Mouse (Mus musculus) heart, adult 11 months (tissue): ENCODE measurements around the gene Nav1.

ENCODE experiments used
- DNase-seq: peaks from one replicate; pipeline ENCODE4 v3.0.0; 2022

Gene Nav1

DNA sequence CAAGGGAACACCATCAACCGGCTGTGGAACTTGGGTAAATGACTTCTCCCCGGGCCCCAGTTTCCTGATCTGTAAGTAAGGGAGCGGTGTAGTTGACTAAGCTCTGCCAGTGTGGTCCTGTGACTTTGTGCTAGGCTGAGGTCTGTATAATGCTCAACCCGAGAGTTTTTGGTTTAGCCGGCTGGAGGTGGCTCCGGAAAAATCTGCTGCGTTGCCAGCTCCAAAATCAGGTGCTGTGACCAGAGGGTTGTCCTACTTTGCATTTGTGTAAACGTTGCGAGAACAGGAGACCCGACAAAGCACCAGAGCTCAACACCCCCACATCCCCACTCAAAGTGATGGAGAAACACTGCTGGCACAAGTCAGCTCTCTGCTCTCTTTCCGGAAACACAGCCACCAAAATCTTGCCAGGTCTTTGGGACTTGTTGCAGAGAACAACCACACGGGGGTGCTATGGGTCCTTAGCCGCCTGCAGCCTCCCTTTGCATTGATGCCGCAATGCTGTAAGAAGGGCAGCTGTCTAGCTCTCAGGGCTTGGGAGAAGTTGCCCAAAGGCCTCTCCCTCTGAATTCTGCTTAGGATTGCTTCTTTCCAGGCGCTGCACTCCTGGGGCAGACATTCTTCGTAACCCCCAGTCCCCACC, 62.5 kb downstream of the Nav1 start:
- DNase-seq = peak; percentile 98

- peak; percentile 94 for DNase-seq
Measured at GRCm38 (mm10) chr1:135542841-135543810, 64.0 kb downstream of the Nav1 start.

- no peak for DNase-seq
Measured at GRCm38 (mm10) chr1:135542080-135542479, 65.0 kb downstream of the Nav1 start.

DNA sequence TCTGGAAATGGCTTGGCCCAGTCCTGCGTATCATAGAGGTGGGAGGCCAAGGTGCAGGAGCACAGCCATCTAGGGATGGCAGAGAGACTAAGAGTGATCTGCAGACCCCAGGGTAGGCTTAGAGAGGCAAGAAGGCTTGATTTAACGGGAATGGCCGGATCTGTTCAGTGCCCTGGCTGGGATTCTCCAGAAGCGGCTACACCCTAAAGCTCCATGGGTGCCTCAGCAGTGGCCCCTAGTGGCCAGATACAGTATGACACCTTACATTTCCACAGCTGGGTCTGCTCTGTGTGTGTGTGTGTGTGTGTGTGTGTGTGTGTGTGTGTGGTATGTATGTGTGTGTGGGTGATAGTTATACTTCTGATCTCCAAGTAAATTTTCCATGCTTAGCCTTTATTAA, 66.8 kb downstream of the Nav1 start:
- peak; percentile 98 for DNase-seq

- peak; percentile 98 for DNase-seq
Measured at GRCm38 (mm10) chr1:135538441-135539265, 68.4 kb downstream of the Nav1 start.

DNA sequence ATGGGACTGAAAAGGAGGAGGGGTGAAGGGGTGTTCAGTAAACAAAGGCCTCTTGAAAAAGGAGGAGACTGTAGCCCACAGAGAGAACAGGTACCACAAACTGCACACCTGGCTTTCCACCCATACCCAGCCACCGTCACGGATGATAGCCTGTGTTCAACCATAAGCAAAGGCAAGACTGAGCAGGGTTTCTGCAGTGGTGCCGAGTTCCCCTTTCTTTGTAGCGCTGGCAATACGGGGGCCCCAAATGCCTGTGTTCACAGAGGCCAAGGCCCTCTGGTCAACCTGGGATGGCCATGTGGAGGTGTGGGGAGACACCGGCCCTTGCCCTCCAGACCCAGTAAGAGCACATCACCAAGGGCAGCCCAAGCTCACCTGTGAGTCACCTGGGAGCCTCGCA, 70.3 kb downstream of the Nav1 start:
- peak; percentile 92 for DNase-seq

- DNase-seq = peak; percentile 98
Measured at GRCm38 (mm10) chr1:135536326-135536725, 70.8 kb downstream of the Nav1 start.

GRCm38 (mm10) chr1:135535256-135535655, 71.8 kb downstream of the Nav1 start:
- peak; percentile 98 for DNase-seq

- peak; percentile 94 for DNase-seq
Measured at GRCm38 (mm10) chr1:135534782-135535181, 72.3 kb downstream of the Nav1 start.

GRCm38 (mm10) chr1:135534070-135534469, 73.0 kb downstream of the Nav1 start:
- DNase-seq = peak; percentile 91

DNA sequence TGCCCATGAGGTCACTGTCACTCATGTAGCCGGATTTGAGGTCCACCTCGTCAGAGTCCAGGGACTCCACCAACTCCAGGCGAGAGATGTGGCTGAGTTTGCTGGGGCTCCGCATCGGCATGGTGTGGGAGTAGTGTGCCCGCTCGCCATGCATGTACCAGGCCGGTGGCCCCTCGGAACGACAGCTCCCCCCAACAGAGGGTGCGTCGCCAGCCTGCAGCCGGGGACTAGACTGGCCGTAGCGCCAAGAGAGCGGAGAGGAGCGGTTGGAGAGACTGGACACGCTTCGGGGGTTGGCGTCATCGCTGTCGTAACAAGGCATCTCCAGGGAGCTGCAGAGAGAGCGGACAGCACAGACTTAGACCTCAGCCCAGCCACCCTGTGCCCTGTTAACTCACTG, 74.7 kb downstream of the Nav1 start:
- peak; percentile 92 for DNase-seq

- peak; percentile 92 for DNase-seq
Measured at GRCm38 (mm10) chr1:135531981-135532380, 75.1 kb downstream of the Nav1 start.

DNA sequence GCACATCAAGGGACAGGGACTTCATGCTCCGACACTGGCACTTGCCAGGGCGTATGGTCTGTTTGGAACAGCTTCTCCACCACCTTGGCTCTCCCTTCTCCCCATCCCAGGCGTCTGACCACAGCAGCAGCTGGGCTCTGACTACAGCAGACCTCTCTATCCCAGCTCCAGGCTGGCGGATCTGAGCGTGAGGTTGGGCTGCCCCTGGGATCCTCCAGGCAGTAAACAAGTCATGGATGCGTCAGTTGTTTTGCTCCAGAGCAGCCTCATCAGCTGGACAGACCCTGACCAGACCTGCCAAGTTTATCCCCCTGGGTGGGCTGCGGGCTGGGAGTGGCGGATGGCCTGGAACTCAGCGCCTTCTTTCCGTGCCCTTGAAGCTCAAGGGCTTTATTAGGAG, 76.0 kb downstream of the Nav1 start:
- DNase-seq = peak; percentile 99

DNA sequence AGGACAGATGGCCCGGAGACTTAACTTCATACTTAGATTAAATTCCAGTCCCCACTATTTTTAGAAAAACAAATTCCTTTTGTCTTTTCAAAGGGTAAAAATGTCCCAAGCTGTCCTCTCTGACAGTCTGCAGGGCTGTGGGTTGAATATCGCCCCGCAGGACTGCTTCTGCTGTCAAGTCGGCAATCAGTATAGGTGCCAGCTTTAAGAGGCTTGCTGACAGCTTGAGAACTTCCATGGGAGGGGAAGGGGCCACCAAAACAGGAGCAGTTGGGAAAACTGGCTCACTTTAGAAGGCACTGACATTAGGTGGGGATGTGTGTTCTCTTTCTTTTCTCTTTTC, 82.6 kb downstream of the Nav1 start:
- peak; percentile 94 for DNase-seq

GRCm38 (mm10) chr1:135523780-135524517, 83.1 kb downstream of the Nav1 start:
- peak; percentile 95 for DNase-seq

GRCm38 (mm10) chr1:135523344-135523743, 83.8 kb downstream of the Nav1 start:
- DNase-seq = no peak

GRCm38 (mm10) chr1:135520550-135521168, 86.4 kb downstream of the Nav1 start:
- DNase-seq = no peak

- no peak for DNase-seq
Measured at GRCm38 (mm10) chr1:135518661-135519060, 88.4 kb downstream of the Nav1 start.

- DNase-seq = peak; percentile 93
Measured at GRCm38 (mm10) chr1:135517469-135517868, 89.6 kb downstream of the Nav1 start.

- peak; percentile 96 for DNase-seq
Measured at GRCm38 (mm10) chr1:135516511-135517305, 90.4 kb downstream of the Nav1 start.

GRCm38 (mm10) chr1:135515633-135516238, 91.4 kb downstream of the Nav1 start:
- peak; percentile 90 for DNase-seq
